16 mouse cellular contexts compared by ENCODE assay signal in genomic region chr6:8680931-8681330, GRCm38 (mm10).
"Had no signal": no experiment of that assay in that cellular context is flagged by ENCODE, and none has a peak within 500 bp of the region (broad histone marks: within the 10 kb centered on the region; RNA-seq: fewer than 3 reads in every experiment).

No protein-coding gene starts in this region.

- H3K4me3 ChIP-seq: neural tube, embryonic 12.5 days; neural tube, embryonic 13.5 days; neural tube, embryonic 15.5 days; stomach, embryonic 15.5 days had no signal

- H3K36me3 ChIP-seq: neural tube, embryonic 12.5 days; neural tube, embryonic 13.5 days; neural tube, embryonic 15.5 days; stomach, embryonic 15.5 days had no signal

- H3K9ac ChIP-seq: neural tube, embryonic 12.5 days; neural tube, embryonic 13.5 days; neural tube, embryonic 15.5 days; stomach, embryonic 15.5 days had no signal

- H3K27me3 ChIP-seq: neural tube, embryonic 12.5 days; neural tube, embryonic 13.5 days; neural tube, embryonic 15.5 days; stomach, embryonic 15.5 days had no signal

- DNase-seq: retina, postnatal 1 day; right cerebral cortex, adult 18-20 months; right cerebral cortex, postnatal 25 days; right cerebral cortex, postnatal 4 days; spleen, adult 18-20 months; thymus, adult 18-20 months; thymus, adult 2 months; thymus, postnatal 14 days; thymus, postnatal 25 days; thymus, postnatal 36 days; thymus, postnatal 4 days had no signal

- H3K4me1 ChIP-seq: neural tube, embryonic 12.5 days; neural tube, embryonic 13.5 days; neural tube, embryonic 15.5 days; stomach, embryonic 15.5 days had no signal

- H3K27ac ChIP-seq: neural tube, embryonic 12.5 days; neural tube, embryonic 13.5 days; neural tube, embryonic 15.5 days; stomach, embryonic 15.5 days; stomach, postnatal 0 days had no signal

- H3K9me3 ChIP-seq: neural tube, embryonic 12.5 days; neural tube, embryonic 13.5 days; neural tube, embryonic 15.5 days; stomach, embryonic 15.5 days had no signal

- H3K4me2 ChIP-seq: neural tube, embryonic 12.5 days; neural tube, embryonic 13.5 days; neural tube, embryonic 15.5 days; stomach, embryonic 15.5 days had no signal
